In genomic region chr12:108712481-108712880, GRCm38 (mm10) we compare ENCODE assay signal across 17 mouse cellular contexts. TPM values are rescaled to one million over a fixed set of nuclear protein-coding genes. Genes with fewer than 3 reads are reported as not detected.
"Had no signal": no experiment of that assay in that cellular context is flagged by ENCODE, and none has a peak within 500 bp of the region (broad histone marks: within the 10 kb centered on the region; RNA-seq: fewer than 3 reads in every experiment).

No protein-coding gene starts in this region.

- H3K4me3 ChIP-seq: layer of hippocampus, adult 2 months; left cerebral cortex, adult 2 months; liver, embryonic 12.5 days; liver, embryonic 15.5 days; midbrain, embryonic 12.5 days; midbrain, embryonic 15.5 days; neural tube, embryonic 12.5 days; neural tube, embryonic 15.5 days had no signal

- H3K9ac ChIP-seq: liver, embryonic 12.5 days; liver, embryonic 15.5 days; midbrain, embryonic 12.5 days; midbrain, embryonic 15.5 days; neural tube, embryonic 12.5 days; neural tube, embryonic 15.5 days had no signal

- DNase-seq: kidney, adult 2 months; kidney, postnatal 25 days; layer of hippocampus, adult 9-11 months; lung, adult 18-20 months; thymus, adult 2 months; thymus, postnatal 14 days; thymus, postnatal 4 days had no signal

- H3K9me3 ChIP-seq: liver, embryonic 12.5 days; liver, embryonic 15.5 days; midbrain, embryonic 12.5 days; midbrain, embryonic 15.5 days; neural tube, embryonic 12.5 days; neural tube, embryonic 15.5 days had no signal

- H3K4me1 ChIP-seq: liver, embryonic 12.5 days; liver, embryonic 15.5 days; midbrain, embryonic 12.5 days; midbrain, embryonic 15.5 days; neural tube, embryonic 12.5 days; neural tube, embryonic 15.5 days had no signal

- H3K27me3 ChIP-seq: liver, embryonic 12.5 days; liver, embryonic 15.5 days; midbrain, embryonic 12.5 days; midbrain, embryonic 15.5 days; neural tube, embryonic 12.5 days; neural tube, embryonic 15.5 days had no signal

- H3K36me3 ChIP-seq: liver, embryonic 12.5 days; liver, embryonic 15.5 days; midbrain, embryonic 12.5 days; midbrain, embryonic 15.5 days; neural tube, embryonic 12.5 days; neural tube, embryonic 15.5 days had no signal

- H3K27ac ChIP-seq: layer of hippocampus, adult 2 months; left cerebral cortex, adult 2 months; liver, embryonic 12.5 days; liver, embryonic 15.5 days; macrophage; midbrain, embryonic 12.5 days; midbrain, embryonic 15.5 days; neural tube, embryonic 12.5 days; neural tube, embryonic 15.5 days had no signal

RNA-seq across cellular contexts. Expression of gene Degs2, which starts 10.4 kb away (rescaled TPM):
- polyA plus RNA-seq: macrophage; spleen, adult 2 months had no signal
